Mouse (Mus musculus): ENCODE results near the gene Slc25a13. TPM values are rescaled to one million over a fixed set of nuclear protein-coding genes. Genes with fewer than 3 reads are reported as not detected.

The Slc25a13 gene
- 15.6 and 16.3 TPM in 2 replicates for total RNA-seq (2012; rRNA removed)
- polyA plus RNA-seq (2012; ENCODE audit: insufficient read depth in 1 of 2, insufficient read length in 2 of 2, low read depth in 1 of 2, low replicate concordance in 2 of 2, missing spikeins in 1 of 2), result 10 to 100 TPM in 1 of 2 experiments, not detected in 1; 16.7 TPM

DNA sequence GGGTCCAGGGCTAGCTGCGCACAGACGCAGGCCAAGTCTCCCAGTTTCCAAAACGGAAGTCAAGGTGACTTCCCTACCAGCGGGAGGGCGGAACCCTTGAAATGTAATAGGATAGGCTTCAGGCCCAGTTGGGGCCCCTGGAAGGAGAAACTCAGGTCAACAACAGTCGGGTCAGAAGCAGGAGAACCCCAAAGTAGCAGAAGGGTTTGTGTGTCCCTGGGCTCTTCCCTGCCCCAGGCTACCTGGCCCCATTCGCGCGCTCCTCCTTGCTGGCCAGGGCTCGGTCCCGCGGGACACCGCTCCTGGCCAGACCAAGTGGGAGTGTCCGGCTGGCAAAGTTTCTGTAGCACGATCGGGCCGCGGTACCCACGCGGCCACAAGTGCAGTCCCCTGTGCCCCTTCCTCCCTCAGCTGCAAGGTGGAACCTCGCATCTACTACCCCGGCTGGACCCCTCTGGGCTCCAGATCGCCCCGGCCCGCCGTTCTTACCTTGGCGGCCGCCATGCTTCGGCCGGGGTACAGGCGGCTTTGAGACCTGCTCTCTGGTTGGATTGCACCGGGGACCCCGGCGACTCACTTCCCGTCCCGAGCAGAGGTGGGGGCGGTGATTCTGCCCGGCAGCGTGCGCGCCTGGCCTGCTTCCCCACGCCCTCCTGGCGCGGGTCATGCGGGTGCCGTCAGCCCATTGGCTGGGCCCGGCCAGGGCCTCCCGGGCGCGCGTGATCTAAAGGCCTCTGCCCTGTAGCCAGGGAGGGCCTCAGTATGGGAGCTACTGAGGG lies at the start of gene Slc25a13:
Gene Slc25a13 (minus strand): TSS at position 667 of the 779 bp plus-strand sequence.
- Histone ChIP-seq H3K4me3 (ENCODE audit: control insufficient read depth in 1 of 2, insufficient read depth in 1 of 2, low read depth in 2 of 2, low read length in 2 of 2) (peak within 1 kb of the TSS; percentile 73 to 83), H3K9me3 (replicated peaks; ENCODE audit: insufficient read depth, low read length) (no peaks in the 10 kb centered on the region), H3K36me3 (ENCODE audit: control insufficient read depth in 1 of 2, insufficient read depth in 2 of 2, low read length in 2 of 2) (peaks cover 0 to 5% of the 10 kb centered on the region in 2 experiments; a peak in 2 of 4 replicates), H3K9ac (ENCODE audit: control insufficient read depth, low read depth, low read length, poor library complexity, severe bottlenecking) (peak within 1 kb of the TSS; percentile 73), H3K79me2 (ENCODE audit: control insufficient read depth, insufficient read depth, low read length, poor library complexity) (peaks cover 2% of the 10 kb centered on the region), H3K27ac (ENCODE audit: control insufficient read depth, low read depth, low read length) (peak within 1 kb of the TSS; percentile 31), H3K27me3 (ENCODE audit: control insufficient read depth in 1 of 2, insufficient read depth in 2 of 2, low read length in 2 of 2) (no peaks in the 10 kb centered on the region), H3K4me1 (ENCODE audit: control insufficient read depth in 1 of 2, insufficient read depth in 2 of 2, low read length in 2 of 2) (peaks cover 0 to 6% of the 10 kb centered on the region in 2 experiments; a peak in 1 of 4 replicates)
- peak; percentile 54 to 68; a peak in 2 of 4 replicates for TF ChIP-seq POLR2A (IDR thresholded peaks at IDR 0.05; ENCODE audit: control insufficient read depth in 1 of 2, insufficient read depth in 1 of 2, low read depth in 1 of 2, low read length in 2 of 2, poor library complexity in 1 of 2)
- no peak for TF ChIP-seq SMC3 (IDR thresholded peaks at IDR 0.05; ENCODE audit: low read depth, low read length)
- TF ChIP-seq RCOR1 (IDR thresholded peaks at IDR 0.05; ENCODE audit: low read depth, low read length), result no peak
- TF ChIP-seq HCFC1 (IDR thresholded peaks at IDR 0.05; ENCODE audit: low read depth, low read length), result peak; percentile 17; the same call in 1 of the 2 replicates
- TF ChIP-seq NRF1 (IDR thresholded peaks at IDR 0.05; ENCODE audit: insufficient read depth, low read depth, low read length, poor library complexity, severe bottlenecking), result 0 out of 2 replicates have a peak, but pooled peaks have one; percentile 21
- peak; percentile 26; the same call in 1 of the 2 replicates for TF ChIP-seq MAX (IDR thresholded peaks at IDR 0.05; ENCODE audit: low read length)
- DNase-seq (ENCODE audit: low read depth, low spot score), result peak; percentile 73

DNA sequence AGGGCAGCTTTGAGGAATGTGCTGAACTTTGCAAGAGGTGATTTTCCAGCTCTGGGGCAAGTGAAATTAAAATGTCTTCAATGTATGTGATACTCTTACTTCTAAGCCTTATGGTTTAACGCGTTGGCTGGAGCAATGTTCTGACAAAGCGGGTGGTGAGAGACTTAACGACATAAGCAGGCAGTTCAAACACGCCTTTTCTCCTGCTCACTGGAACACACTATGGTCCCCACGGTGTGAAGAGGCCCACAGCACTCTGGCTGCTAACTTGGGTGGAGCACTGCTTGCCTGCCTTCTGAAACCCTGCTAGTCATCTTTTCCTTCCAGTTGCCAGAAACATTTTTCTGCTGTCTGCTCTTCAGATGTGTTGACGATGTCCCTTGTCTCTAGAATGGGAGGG lies 48.8 kb upstream of the Slc25a13 start:
- no peak for TF ChIP-seq HCFC1 (IDR thresholded peaks at IDR 0.05; ENCODE audit: low read depth, low read length)
- no peak for TF ChIP-seq CTCF (IDR thresholded peaks at IDR 0.05 in 2 of 3, conservative IDR thresholded peaks at IDR 0.05 in 1 of 3; ENCODE audit: control insufficient read depth in 1 of 3, insufficient read depth in 1 of 3, low read depth in 2 of 3, low read length in 3 of 3, poor library complexity in 1 of 3, severe bottlenecking in 1 of 3)
- TF ChIP-seq MXI1 (IDR thresholded peaks at IDR 0.05; ENCODE audit: low read depth, low read length), result no peak
- TF ChIP-seq ETS1 (IDR thresholded peaks at IDR 0.05; ENCODE audit: low read depth, low read length), result no peak
- TF ChIP-seq ELF1 (IDR thresholded peaks at IDR 0.05; ENCODE audit: low read depth, low read length), result no peak
- no peaks in the 10 kb centered on the region for H3K27me3 ChIP-seq (ENCODE audit: control insufficient read depth in 1 of 2, insufficient read depth in 2 of 2, low read length in 2 of 2)

GRCm38 (mm10) chr6:6263293-6263911 lies 46.4 kb upstream of the Slc25a13 start:
- Histone ChIP-seq H3K79me2 (ENCODE audit: control insufficient read depth, insufficient read depth, low read length, poor library complexity) (no peaks in the 10 kb centered on the region), H3K4me1 (ENCODE audit: control insufficient read depth in 1 of 2, insufficient read depth in 2 of 2, low read length in 2 of 2) (no peaks in the 10 kb centered on the region), H3K9ac (ENCODE audit: control insufficient read depth, low read depth, low read length, poor library complexity, severe bottlenecking) (no peak overlapping the region), H3K27ac (ENCODE audit: control insufficient read depth, low read depth, low read length) (no peak overlapping the region), H3K9me3 (replicated peaks; ENCODE audit: insufficient read depth, low read length) (no peaks in the 10 kb centered on the region), H3K4me3 (ENCODE audit: control insufficient read depth in 1 of 2, insufficient read depth in 1 of 2, low read depth in 2 of 2, low read length in 2 of 2) (no peak overlapping the region), H3K36me3 (ENCODE audit: control insufficient read depth in 1 of 2, insufficient read depth in 2 of 2, low read length in 2 of 2) (no peaks in the 10 kb centered on the region), H3K27me3 (ENCODE audit: control insufficient read depth in 1 of 2, insufficient read depth in 2 of 2, low read length in 2 of 2) (no peaks in the 10 kb centered on the region)
- TF ChIP-seq ZC3H11A (IDR thresholded peaks at IDR 0.05; ENCODE audit: low read depth, low read length), result no peak
- no peak for TF ChIP-seq SIN3A (IDR thresholded peaks at IDR 0.05; ENCODE audit: low read length)
- TF ChIP-seq ZMIZ1 (IDR thresholded peaks at IDR 0.05; ENCODE audit: low read depth, low read length), result no peak
- no peak for TF ChIP-seq GABPA (IDR thresholded peaks at IDR 0.05; ENCODE audit: low read depth, low read length)
- no peak for TF ChIP-seq MYB (IDR thresholded peaks at IDR 0.05; ENCODE audit: low read depth, low read length)
- no peak for TF ChIP-seq USF2 (IDR thresholded peaks at IDR 0.05; ENCODE audit: borderline replicate concordance in 1 of 2, insufficient read depth in 1 of 2, low read depth in 1 of 2, low read length in 2 of 2)
- no peak for TF ChIP-seq TCF12 (IDR thresholded peaks at IDR 0.05; ENCODE audit: low read depth, low read length)
- no peak for TF ChIP-seq TAL1 (IDR thresholded peaks at IDR 0.05; ENCODE audit: low read length)
- TF ChIP-seq ZKSCAN1 (IDR thresholded peaks at IDR 0.05; ENCODE audit: low read depth, low read length), result no peak
- TF ChIP-seq POLR2AphosphoS2 (IDR thresholded peaks at IDR 0.05; ENCODE audit: low read length), result no peak
- no peak for TF ChIP-seq BHLHE40 (IDR thresholded peaks at IDR 0.05; ENCODE audit: borderline replicate concordance, low read depth, low read length)
- TF ChIP-seq TBP (IDR thresholded peaks at IDR 0.05; ENCODE audit: low read depth, low read length), result no peak
- no peak for TF ChIP-seq POLR2AphosphoS5 (IDR thresholded peaks at IDR 0.05; ENCODE audit: borderline replicate concordance, low read depth, low read length)
- DNase-seq (ENCODE audit: low read depth, low spot score), result peak; percentile 3

More for the DNA sequence above, 48.8 kb upstream of the Slc25a13 start:
- Histone ChIP-seq H3K4me1 (ENCODE audit: control insufficient read depth in 1 of 2, insufficient read depth in 2 of 2, low read length in 2 of 2) (no peaks in the 10 kb centered on the region), H3K9me3 (replicated peaks; ENCODE audit: insufficient read depth, low read length) (no peaks in the 10 kb centered on the region), H3K36me3 (ENCODE audit: control insufficient read depth in 1 of 2, insufficient read depth in 2 of 2, low read length in 2 of 2) (no peaks in the 10 kb centered on the region), H3K9ac (ENCODE audit: control insufficient read depth, low read depth, low read length, poor library complexity, severe bottlenecking) (no peak overlapping the region), H3K4me3 (ENCODE audit: control insufficient read depth in 1 of 2, insufficient read depth in 1 of 2, low read depth in 2 of 2, low read length in 2 of 2) (no peak overlapping the region), H3K79me2 (ENCODE audit: control insufficient read depth, insufficient read depth, low read length, poor library complexity) (no peaks in the 10 kb centered on the region), H3K27ac (ENCODE audit: control insufficient read depth, low read depth, low read length) (no peak overlapping the region)
- DNase-seq (ENCODE audit: low read depth, low spot score), result no peak
